Mouse (Mus musculus) forebrain, postnatal 0 days (tissue): Measurements from ENCODE around the gene Kpna2. TPM values are rescaled to one million over a fixed set of nuclear protein-coding genes. Genes with fewer than 3 reads are reported as not detected.
"Not testable (repeated sequence)": the region's sequence is repeated elsewhere in the genome, so short reads cannot be mapped to it uniquely, and the experiment has no call there.

Experiments
- ATAC-seq: fragments of 200-750 bp; cut with Nextera tagmentation; 2 replicates; pipeline ENCODE4 v1.8.0; 2017; ENCODE audit warnings: mild to moderate bottlenecking, moderate library complexity
- DNase-seq: peaks from one replicate; pipeline ENCODE4 v3.0.0-alpha.2; 2015
- H3K27ac ChIP-seq: fragments of 300-500 bp; sonication (generic); 2 replicates; pipeline ENCODE4 v1.5.1; 2014; ENCODE audit warnings: low read depth, mild to moderate bottlenecking, antibody characterized with exemption, low read length, moderate library complexity, mixed read lengths
- H3K27me3 ChIP-seq: fragments of 300-500 bp; sonication (generic); 2 replicates; pipeline ENCODE4 v1.6.1; 2014; ENCODE audit warnings: mild to moderate bottlenecking, low read length, mixed read lengths; ENCODE audit not compliant: insufficient read depth
- H3K36me3 ChIP-seq: fragments of 300-500 bp; sonication (generic); 2 replicates; pipeline ENCODE4 v1.6.1; 2014; ENCODE audit warnings: mild to moderate bottlenecking, moderate library complexity; ENCODE audit not compliant: insufficient read depth
- H3K4me1 ChIP-seq: fragments of 300-500 bp; sonication (generic); 2 replicates; pipeline ENCODE4 v1.6.1; 2014; ENCODE audit warnings: antibody characterized with exemption; ENCODE audit not compliant: insufficient read depth
- H3K4me2 ChIP-seq: fragments of 300-500 bp; sonication (generic); 2 replicates; pipeline ENCODE4 v1.6.1; 2014; ENCODE audit warnings: low read depth, mild to moderate bottlenecking, moderate library complexity
- H3K4me3 ChIP-seq: fragments of 300-500 bp; sonication (generic); 2 replicates; pipeline ENCODE4 v1.5.1; 2014; ENCODE audit warnings: low read depth, low read length, mixed read lengths
- H3K9ac ChIP-seq: fragments of 300-500 bp; sonication (generic); 2 replicates; pipeline ENCODE4 v1.6.1; 2014; ENCODE audit warnings: mild to moderate bottlenecking
- H3K9me3 ChIP-seq: fragments of 300-500 bp; sonication (generic); 2 replicates; pipeline ENCODE4 v1.6.1; 2016; ENCODE audit warnings: low read length
- CTCF ChIP-seq: sonication (generic); IDR thresholded peaks from 2 replicates; pipeline ENCODE4 v1.5.1; 2016; ENCODE audit warnings: antibody characterized with exemption, control low read depth, low read depth
- WGBS: fragments of 180-500 bp; shearing (Covaris S2); extraction: QIAGEN DNeasy Blood & Tissue Kit; methylation state at CpG from one replicate; pipeline ENCODE4 v1.1.7; 2014; 5-methylcytosine and 5-hydroxymethylcytosine counted together
- polyA plus RNA-seq: library from polyadenylated mRNA; unstranded; fragments of >200 nt; fragmentation: Nextera tagmentation; extraction: Ambion mirVana; gene quantifications from 2 replicates; pipeline ENCODE4 v1.2.1, GENCODE M21; 2015
- total RNA-seq: library from RNA; depleted of rRNA; stranded (reverse); fragments of >200 nt; gene quantifications from 2 replicates; pipeline ENCODE4 v1.2.3, GENCODE M21; 2014

Kpna2 gene
- total and polyA plus RNA-seq, 2 experiments from 2014 or later = 83.5 to 100 TPM

DNA sequence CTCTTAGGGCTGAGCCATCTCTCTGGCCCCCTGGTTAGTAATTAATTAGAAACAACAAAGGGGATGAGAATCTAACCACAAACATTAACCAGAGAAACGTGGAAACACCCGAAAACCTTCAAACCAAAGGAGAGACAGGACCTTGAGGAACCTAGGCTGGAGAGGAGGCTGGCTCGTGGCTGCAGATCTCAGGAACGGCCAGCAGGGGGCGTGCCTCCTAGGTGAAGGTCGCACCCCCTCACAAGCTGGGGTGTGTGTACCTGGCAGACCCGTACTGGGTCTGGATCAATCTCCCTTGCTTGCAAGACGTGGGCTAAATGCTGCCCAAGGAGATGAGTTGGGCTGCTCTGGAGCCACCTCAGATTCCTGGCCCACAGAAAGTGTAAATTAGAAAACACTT, 19.3 kb upstream of the Kpna2 start:
- DNase-seq = no peak
- H3K27me3 ChIP-seq = no peaks in the 10 kb centered on the region
- no peak for ATAC-seq
- WGBS = 33% methylated on average over 8 of the region's 8 CpGs
- no peak overlapping the region for H3K4me2 ChIP-seq
- TF ChIP-seq CTCF = peak; percentile 46; the same call in 1 of the 2 replicates
- H3K9ac ChIP-seq = no peak overlapping the region
- H3K27ac ChIP-seq = no peak overlapping the region
- no peak overlapping the region for H3K4me3 ChIP-seq
- H3K36me3 ChIP-seq = no peaks in the 10 kb centered on the region
- H3K4me1 ChIP-seq = no peaks in the 10 kb centered on the region
- H3K9me3 ChIP-seq = no peaks in the 10 kb centered on the region

DNA sequence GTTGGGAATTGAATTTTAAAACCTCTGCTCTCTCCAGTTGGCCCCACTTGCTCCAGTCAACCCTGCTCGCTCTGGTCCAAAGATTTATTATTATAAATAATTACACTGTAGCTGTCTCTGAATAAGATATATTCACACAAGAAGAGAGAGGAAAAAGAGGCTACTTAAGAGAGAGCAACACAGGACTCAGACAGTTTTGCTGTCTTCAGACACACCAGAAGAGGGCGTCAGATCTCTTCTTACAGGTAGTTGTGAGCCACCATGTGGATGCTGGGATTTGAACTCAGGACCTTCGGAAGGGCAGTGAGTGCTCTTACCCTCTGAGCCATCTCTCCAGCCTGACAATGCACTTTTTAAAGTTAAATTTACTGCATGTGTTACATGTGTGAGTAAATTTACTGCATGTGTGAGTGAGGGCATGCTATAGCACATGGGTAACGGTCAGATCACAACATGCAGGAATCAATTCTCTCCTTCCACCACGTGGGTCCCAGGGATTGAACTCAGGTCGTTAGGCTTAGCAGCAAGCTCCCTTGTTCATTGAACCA, 18.1 kb upstream of the Kpna2 start:
- Histone ChIP-seq H3K27ac (no peak overlapping the region), H3K27me3 (no peaks in the 10 kb centered on the region), H3K4me3 (no peak overlapping the region), H3K36me3 (no peaks in the 10 kb centered on the region), H3K4me2 (no peak overlapping the region), H3K9ac (no peak overlapping the region), H3K4me1 (no peaks in the 10 kb centered on the region), H3K9me3 (no peaks in the 10 kb centered on the region)
- no peak for ATAC-seq
- WGBS = 61% methylated on average over 6 of the region's 6 CpGs
- no peak for TF ChIP-seq CTCF
- DNase-seq = no peak

GRCm38 (mm10) chr11:107016893-107017292, 17.6 kb upstream of the Kpna2 start:
- Histone ChIP-seq H3K27me3 (no peaks in the 10 kb centered on the region), H3K4me1 (0 out of 2 replicates have a peak, but pooled peaks cover under 1% of the 10 kb centered on the region), H3K9ac (no peak overlapping the region), H3K36me3 (no peaks in the 10 kb centered on the region), H3K4me2 (no peak overlapping the region), H3K27ac (no peak overlapping the region), H3K4me3 (no peak overlapping the region), H3K9me3 (no peaks in the 10 kb centered on the region)
- DNase-seq = no peak
- no peak for TF ChIP-seq CTCF
- 82% methylated on average over 1 of the region's 1 CpGs for WGBS
- no peak for ATAC-seq

GRCm38 (mm10) chr11:107015535-107016187, 16.3 kb upstream of the Kpna2 start:
- not testable (repeated sequence) for H3K27ac ChIP-seq, H3K9me3 ChIP-seq, H3K27me3 ChIP-seq, H3K36me3 ChIP-seq, H3K4me3 ChIP-seq, H3K9ac ChIP-seq, H3K4me1 ChIP-seq, DNase-seq, ATAC-seq, H3K4me2 ChIP-seq
- WGBS = 77% methylated on average over 11 of the region's 11 CpGs

DNA sequence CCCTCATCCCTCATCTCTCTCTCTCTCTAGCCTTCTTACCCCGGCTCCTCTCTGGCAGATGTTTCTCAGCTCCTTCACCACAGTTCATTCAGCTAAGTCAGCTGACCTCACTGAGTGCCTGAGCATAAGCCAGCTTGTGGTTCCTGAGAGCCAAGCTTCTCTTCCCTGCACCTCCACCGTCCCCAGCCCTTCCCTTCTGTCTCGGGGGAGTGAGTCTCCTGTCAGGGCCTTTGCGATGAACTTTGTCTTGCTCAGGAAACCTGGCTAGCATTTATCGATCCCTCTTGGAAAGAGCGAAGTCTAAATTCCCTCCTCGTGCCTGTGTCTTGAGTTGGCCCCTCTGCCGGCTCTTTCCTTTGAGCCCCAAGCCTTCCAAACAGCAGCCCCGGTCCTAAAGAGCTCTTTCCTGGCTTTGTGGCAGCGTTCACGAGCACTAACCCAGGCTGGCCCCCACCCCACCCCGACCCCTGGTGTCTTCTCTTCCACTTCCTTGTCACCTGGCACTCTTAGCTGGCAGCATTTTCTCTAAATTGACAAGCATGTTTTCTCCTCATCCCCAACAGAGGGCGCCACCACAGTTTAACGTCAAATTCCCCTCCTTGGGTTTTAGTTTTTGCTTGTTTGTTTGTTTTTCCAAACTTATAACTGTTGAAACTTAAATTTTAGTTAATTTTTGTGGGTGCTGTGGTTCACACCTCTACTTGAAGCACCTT, 15.4 kb upstream of the Kpna2 start:
- H3K4me1 ChIP-seq = 0 out of 2 replicates have a peak, but pooled peaks cover 3% of the 10 kb centered on the region
- DNase-seq (no peak), ATAC-seq (no peak)
- H3K4me3 ChIP-seq = no peak overlapping the region
- H3K9ac ChIP-seq = no peak overlapping the region
- TF ChIP-seq CTCF = peak; percentile 34
- no peaks in the 10 kb centered on the region for H3K36me3 ChIP-seq
- H3K9me3 ChIP-seq = no peaks in the 10 kb centered on the region
- no peaks in the 10 kb centered on the region for H3K27me3 ChIP-seq
- 50% methylated on average over 14 of the region's 14 CpGs for WGBS
- no peak overlapping the region for H3K27ac ChIP-seq
- no peak overlapping the region for H3K4me2 ChIP-seq

GRCm38 (mm10) chr11:107014020-107014585, 14.8 kb upstream of the Kpna2 start:
- no peak overlapping the region for H3K27ac ChIP-seq
- no peaks in the 10 kb centered on the region for H3K36me3 ChIP-seq
- no peaks in the 10 kb centered on the region for H3K27me3 ChIP-seq
- no peak for TF ChIP-seq CTCF
- WGBS = 77% methylated on average over 11 of the region's 11 CpGs
- no peak overlapping the region for H3K9ac ChIP-seq
- ATAC-seq (no peak), DNase-seq (no peak)
- H3K4me2 ChIP-seq = no peak overlapping the region
- H3K4me1 ChIP-seq = 0 out of 2 replicates have a peak, but pooled peaks cover 3% of the 10 kb centered on the region
- no peak overlapping the region for H3K4me3 ChIP-seq
- H3K9me3 ChIP-seq = no peaks in the 10 kb centered on the region
